Mouse (Mus musculus): ENCODE measurements around the gene Cyp2d10. TPM values are rescaled to one million over a fixed set of nuclear protein-coding genes. Genes with fewer than 3 reads are reported as not detected.

The Cyp2d10 gene
- total RNA-seq, 2 experiments from 2014 or later = not detected

DNA sequence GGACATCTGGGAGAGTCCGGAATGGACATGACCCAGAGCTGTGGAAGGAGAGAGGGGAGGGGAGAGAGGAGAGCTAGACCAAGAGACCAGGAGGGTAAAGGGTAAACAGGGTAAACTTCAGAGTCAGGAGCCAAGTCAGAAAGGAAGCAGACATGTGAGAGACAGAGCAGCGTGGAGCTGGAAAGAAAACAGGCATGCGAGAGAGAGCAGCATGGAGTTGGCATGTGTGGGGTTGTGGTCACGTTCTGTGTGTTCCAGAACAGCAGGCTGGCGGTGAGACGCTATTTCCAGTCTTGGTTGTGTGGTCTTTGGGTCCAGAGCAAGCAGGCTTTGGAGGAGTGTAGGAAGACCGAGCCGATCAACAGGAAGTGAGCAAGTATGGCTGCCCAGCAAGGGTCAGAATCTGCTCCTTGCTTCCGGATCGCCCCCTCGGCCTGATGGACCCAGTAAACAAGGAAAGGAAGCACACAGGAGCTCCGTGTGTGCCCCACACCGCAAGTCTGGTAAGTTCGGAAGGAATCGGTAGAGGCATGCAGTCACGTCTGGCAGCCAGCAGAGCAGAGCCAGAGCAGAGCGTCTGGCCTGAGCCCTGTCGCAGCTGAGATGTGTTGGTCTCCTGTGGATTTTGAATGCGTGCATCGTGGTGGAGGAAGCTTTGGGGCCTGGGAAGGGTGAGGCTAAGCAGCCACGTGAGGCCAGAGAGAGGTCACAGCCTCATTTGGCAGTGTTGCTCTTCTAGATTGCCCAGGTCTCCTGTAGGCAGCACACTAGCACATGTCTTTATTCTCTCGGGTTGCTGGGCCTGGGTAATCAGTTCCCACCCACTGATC is 48.3 kb downstream of the Cyp2d10 start:
- no peak for DNase-seq

DNA sequence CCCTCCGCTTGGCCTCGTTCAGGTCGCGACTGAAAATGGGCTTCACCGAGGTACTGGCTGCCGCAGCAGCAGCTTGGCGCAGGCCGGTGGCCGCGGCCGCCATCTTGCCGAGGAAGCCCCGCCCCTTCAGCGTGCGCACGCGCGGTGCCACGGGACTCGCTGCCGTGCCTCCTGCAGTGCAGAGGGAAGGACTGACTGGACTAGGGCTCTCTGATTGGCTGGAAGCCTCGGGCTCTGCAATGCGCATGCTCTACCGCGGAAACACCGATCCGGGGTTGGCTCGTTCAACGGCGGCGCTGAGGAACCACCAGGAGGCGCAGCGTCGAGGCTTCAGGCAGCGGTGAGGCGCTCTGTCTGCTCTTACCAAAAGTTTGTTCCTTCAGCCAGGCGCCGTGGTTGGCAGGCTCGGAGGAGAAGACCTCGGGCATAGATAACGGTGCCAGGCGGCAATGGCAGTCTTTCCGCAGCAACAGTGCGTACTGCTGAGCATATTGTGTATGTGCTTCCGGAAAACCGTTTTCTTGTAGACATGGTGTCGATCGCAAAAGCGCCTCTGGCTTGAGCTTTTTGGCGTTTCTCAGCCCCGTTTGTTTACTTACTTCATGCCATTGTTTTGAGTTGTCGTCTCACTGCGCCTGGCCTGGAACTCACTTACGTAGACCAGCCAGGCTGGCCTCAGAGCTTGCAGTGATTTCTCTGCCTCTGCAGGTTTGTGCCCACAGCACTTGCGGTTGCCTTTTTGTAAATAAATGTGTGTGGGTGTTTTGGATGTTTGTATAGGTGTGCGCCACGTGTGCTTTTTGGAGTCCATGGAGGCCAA is 52.7 kb downstream of the Cyp2d10 start, which contains the start of gene Ndufa6:
Gene Ndufa6, minus strand, starts transcription at position 197 of the 820 bp plus-strand sequence.
- peak; percentile 98 for DNase-seq

DNA sequence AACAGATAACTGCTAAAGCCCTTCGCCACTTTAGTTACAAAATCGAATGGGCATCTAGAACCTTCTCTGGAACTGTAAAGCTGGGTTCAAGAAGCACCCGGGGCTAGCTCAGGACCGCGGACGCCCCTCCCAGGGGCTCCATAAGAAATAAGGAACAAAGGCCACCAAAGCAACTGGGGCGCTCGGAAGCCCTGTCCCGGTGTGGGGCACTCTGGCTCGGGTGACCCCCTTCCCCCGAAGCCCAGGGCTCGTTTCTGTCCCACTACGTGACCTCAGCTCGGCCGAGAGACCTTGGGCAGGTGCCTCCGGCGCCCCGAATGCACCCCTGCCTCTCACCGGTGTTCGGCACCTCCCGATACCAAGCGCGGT is 53.3 kb downstream of the Cyp2d10 start:
- DNase-seq = no peak

DNA sequence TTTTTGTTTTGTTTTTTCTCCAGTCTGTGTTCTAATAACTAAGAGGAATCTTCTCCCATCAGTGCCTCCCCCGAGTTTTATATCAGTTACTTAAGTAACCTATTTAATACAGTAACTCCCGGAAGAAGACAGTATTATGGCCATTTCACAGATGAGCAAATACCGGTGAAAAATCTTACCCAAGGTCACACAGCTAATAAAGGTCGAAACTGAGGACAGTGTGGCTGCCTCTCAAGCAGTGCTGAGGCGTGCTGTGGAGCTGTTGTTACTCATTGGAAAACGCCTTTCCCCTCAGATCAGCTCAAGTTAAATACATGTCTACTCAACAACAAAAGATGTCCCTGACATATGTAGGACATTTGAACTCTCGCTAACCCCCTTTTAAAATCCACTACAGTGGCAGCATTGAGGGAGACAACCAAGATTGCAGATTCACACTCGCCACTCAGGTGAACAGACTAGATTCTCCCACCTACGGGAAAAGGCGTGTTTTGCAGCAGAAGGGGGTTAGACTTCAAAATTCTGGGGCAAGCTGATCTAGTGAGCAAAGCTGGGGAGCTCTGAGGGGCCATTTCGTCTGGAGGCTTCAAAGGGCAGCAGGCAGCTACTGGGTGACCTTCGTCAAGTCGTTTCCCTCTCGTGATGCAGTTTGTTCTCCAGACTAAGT is 53.8 kb downstream of the Cyp2d10 start:
- DNase-seq = no peak

Small RNA genes within 50 kb of the gene (microRNA-seq; reads per million reads assigned to microRNA genes)
- 0 reads per million in 2 experiments for gene Gm25990
- gene Gm27331 = 0 reads per million in 2 experiments
- 0 reads per million in 2 experiments for gene Gm27622
- gene Mir7684 = 0 reads per million in 2 experiments

Other genes starting within 250 kb of the Cyp2d10 start
- under 1 TPM; 0.52 to 0.95 TPM for gene Shisa8, start 194.4 kb downstream of the Cyp2d10 start, total RNA-seq (2021)
- gene Tnfrsf13c, start 182.8 kb downstream of the Cyp2d10 start, total RNA-seq (2021) = under 1 TPM; 0.36 to 0.41 TPM
- 10 to 100 TPM; 23.8 to 24.7 TPM for gene Cenpm, start 162.4 kb downstream of the Cyp2d10 start, total RNA-seq (2021)
- gene 1500009C09Rik, start 154.8 kb downstream of the Cyp2d10 start, total RNA-seq (2021) = not detected
- 1 to 10 TPM; 1.3 to 1.9 TPM for gene Sept3, start 132.3 kb downstream of the Cyp2d10 start, total RNA-seq (2021)
- gene Wbp2nl, start 108.2 kb downstream of the Cyp2d10 start, total RNA-seq (2021) = under 1 TPM; 0.43 TPM
- 10 to 100 TPM; 40.0 to 41.1 TPM for gene Naga, start 68.3 kb downstream of the Cyp2d10 start, total RNA-seq (2021)
- gene Pheta2, start 68.3 kb downstream of the Cyp2d10 start, total RNA-seq (2021) = 1 to 10 TPM; 3.7 to 4.8 TPM
- 100 to 1,000 TPM; 176 to 206 TPM for gene Smdt1, start 68.2 kb downstream of the Cyp2d10 start, total RNA-seq (2021)
- 100 to 1,000 TPM; 438 to 494 TPM for gene Ndufa6, start 52.9 kb downstream of the Cyp2d10 start, total RNA-seq (2021)
- 10 to 100 TPM; 15.0 to 17.1 TPM for gene Cyp2d22, start 26.9 kb downstream of the Cyp2d10 start, total RNA-seq (2021)
- gene Cyp2d11, start 13.2 kb downstream of the Cyp2d10 start, total RNA-seq (2021) = under 1 TPM in 1 of 2 experiments, not detected in 1; 0.16 TPM
- gene Cyp2d9, start 26.2 kb upstream of the Cyp2d10 start, total RNA-seq (2021) = under 1 TPM in 1 of 2 experiments, not detected in 1; 0.26 TPM
- gene Cyp2d12, start 147.9 kb upstream of the Cyp2d10 start, total RNA-seq (2021) = not detected
- gene Cyp2d34, start 213.8 kb upstream of the Cyp2d10 start, total RNA-seq (2021) = not detected

All from heart, postnatal 4 days (tissue).